Mouse (Mus musculus): ENCODE measurements around the gene Tor1aip2. TPM values are rescaled to one million over a fixed set of nuclear protein-coding genes. Genes with fewer than 3 reads are reported as not detected.
"Not testable (repeated sequence)": the region's sequence is repeated elsewhere in the genome, so short reads cannot be mapped to it uniquely, and the experiment has no call there.

Tor1aip2 gene
- total RNA-seq (2015; ENCODE audit: low replicate concordance), result 131 and 134 TPM in 2 replicates
- 130 and 147 TPM in 2 replicates for total RNA-seq (2017; ENCODE audit: low replicate concordance)

DNA sequence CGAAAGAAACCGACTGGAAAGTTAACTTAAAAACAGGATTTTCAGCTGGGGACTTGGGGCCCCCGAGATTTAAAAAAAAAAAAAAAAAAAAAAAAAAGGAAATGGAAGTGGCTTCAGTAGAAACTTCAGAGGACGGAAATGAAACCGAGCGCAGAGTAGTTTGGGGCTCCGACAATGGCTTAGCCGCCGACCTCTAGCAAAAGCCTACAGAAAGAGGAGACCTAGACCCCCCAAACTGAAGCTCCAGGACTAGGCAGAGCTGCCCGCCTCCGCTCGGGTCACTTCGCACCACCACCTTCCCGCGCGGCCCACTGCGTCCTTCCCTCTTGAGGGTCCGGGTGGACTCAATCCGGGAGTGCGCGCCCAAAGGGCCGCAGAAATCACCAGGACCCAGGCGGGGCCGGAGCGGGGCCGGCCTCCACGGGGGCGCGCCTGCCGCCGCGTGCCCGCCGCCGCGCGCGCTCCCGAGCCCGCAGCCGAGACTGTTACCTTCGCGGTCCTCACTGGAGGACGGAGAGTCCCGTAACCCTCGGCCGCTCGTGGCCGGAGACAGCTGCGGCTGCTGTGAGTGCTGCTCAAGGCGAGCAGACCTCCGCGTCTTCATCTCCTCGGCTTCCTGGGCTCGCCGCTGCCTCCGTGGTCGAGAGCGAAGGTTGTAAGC, at the start of gene Tor1aip2:
Tor1aip2 (plus strand) TSS at position 135 of the 661 bp plus-strand sequence.
- peak; percentile 40 for ATAC-seq (replicated peaks; ENCODE audit: low FRiP score, poor library complexity, severe bottlenecking)

DNA sequence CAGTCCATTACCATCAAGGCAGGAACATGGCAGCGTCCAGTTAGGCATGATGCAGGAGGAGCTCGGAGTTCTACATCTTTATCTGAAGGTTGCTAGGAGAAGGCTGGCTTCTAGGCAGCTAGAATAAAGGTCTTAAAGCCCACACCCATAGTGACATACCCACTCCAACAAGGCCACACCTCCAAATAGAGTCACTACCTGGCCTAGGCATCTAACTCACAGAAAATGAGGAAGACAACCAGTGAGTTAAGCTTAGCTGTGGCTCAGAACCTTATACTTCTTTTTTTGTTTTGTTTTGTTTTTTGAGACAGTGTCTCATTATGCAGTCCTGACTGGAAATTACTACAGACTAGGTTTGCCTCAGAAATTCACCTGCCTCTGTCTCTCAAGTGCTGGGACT, 47.6 kb upstream of the Tor1aip2 start:
- ATAC-seq (replicated peaks; ENCODE audit: low FRiP score, poor library complexity, severe bottlenecking), result no peak

DNA sequence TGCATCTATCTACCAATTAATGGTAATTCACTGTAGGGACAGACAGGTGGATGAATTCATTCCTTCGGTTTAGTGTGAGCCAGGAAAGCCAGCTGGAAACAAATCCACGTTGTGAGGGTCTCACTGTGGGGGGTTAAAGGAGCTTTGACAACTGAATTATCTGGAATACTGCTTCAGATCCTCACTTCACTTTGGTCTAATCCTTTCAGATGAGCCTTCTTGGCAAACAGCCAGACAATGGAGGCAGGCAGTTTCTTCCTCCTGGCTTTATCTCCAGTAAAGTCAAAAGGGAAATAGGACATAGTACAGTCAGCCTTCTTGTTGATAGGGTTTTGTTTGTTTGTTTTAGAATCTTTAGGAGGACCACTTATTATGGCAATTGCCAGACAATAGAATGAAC, 45.8 kb upstream of the Tor1aip2 start:
- no peak for ATAC-seq (replicated peaks; ENCODE audit: low FRiP score, poor library complexity, severe bottlenecking)

DNA sequence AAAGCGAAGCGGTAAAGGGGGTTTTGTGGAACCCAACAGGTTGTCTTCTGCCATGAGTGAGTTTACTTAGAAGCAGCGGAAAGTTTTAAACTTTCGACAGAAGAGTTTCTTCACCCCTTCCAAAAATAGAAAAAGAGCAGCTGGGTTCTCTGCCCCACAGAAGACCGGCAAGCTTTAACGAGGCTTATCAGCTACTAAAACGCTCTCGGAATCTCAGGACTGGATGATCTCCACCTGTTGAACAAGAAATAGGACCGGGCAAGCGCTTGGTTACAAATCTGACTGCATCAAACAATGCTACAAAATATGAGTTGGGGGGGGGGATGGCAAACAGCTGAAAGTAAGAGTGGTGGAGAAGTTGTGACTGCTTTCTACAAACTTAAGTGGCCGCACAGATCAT, 44.8 kb upstream of the Tor1aip2 start:
- no peak for ATAC-seq (replicated peaks; ENCODE audit: low FRiP score, poor library complexity, severe bottlenecking)

DNA sequence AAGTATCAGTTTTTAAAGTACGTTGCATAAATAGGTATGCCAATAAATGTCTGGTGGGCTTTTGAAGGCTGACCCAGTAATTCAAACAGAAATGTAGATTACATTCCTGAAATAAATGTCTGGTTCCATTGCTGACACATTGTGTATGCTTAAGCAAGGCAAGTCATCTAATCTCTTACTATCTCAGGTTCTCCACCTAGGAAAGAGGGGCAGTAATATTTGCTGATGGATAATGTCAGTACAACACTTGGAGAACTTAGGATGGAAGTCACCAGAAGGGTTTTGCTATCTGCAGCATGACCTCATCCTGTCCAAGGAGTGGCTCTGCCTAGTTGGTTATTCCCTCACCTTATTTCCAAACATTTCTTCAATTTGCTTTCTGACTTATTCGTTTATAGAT, 40.7 kb upstream of the Tor1aip2 start:
- ATAC-seq (replicated peaks; ENCODE audit: low FRiP score, poor library complexity, severe bottlenecking), result no peak

DNA sequence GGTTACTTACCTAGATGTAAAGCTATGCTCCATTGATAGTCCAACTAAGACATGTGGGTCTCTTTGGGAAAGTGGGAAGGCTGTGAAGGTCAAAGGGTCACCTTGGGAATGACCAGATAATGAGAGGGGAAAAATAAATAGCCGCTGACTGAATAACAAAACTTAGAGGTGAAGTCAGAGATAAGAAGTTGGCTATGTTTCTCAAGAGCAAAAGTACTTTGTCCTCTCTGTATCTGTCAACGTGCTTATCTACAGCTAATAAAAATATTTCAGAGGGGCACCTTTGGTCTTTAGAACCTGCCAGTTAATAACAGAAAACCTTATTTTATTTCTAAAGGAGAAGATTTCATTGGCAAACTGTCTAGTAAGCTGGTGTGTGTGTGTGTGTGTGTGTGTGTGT, 39.6 kb upstream of the Tor1aip2 start:
- no peak for ATAC-seq (replicated peaks; ENCODE audit: low FRiP score, poor library complexity, severe bottlenecking)

DNA sequence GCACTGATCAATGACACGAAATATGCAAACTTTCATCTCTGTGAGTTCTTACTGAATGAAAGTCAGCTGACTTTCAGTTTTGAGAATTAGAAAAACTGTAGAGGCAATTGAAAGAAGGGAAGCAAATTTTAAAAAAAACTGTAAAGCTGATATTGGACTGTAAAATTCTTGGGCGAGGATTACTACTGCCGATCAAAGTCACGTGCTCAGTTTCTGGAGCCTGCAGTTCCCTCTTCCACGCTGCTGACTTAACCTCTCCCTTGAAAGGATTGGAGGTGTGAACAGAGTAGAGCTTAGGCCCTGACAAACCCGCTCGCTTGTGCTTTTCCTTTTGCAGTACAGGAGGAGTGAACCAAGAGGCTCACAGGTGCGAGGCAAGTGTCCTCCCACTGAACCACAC, 32.8 kb upstream of the Tor1aip2 start:
- no peak for ATAC-seq (replicated peaks; ENCODE audit: low FRiP score, poor library complexity, severe bottlenecking)

DNA sequence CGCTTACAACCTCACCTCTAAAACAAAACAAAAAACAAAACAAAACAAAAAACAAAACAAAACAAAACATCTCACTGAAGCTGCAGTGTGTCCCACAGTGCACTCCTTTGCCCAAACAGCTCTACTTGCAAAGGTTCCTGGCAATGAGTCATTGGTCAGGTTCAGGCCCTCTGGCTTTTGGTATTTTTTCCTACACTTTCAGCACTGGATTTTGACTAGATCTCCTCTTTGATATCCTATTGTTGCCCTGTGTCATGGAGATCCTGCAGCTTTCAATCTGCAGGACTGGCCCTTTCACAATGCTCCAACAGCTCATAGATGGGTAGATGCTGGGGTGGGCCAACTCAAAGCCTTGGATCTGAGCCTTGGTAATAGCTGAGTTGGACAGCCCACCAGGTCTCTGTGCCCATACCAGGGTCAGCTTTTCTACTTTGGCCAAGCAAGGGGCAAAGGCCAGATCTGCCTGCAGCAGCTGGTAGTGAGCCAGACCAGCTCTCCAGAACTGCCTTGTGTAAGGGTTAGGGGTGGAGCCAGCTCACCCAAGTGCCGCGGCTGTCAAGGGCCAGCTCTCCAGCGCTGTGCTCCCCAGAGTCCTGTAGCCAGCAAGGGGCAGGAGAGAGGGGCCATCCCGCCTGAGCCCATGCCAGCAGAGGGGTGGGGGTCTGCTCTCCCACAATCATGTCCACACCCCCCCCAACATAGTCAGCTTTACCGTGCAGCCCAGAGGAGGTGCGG, 31.8 kb upstream of the Tor1aip2 start:
- ATAC-seq (replicated peaks; ENCODE audit: low FRiP score, poor library complexity, severe bottlenecking), result no peak

DNA sequence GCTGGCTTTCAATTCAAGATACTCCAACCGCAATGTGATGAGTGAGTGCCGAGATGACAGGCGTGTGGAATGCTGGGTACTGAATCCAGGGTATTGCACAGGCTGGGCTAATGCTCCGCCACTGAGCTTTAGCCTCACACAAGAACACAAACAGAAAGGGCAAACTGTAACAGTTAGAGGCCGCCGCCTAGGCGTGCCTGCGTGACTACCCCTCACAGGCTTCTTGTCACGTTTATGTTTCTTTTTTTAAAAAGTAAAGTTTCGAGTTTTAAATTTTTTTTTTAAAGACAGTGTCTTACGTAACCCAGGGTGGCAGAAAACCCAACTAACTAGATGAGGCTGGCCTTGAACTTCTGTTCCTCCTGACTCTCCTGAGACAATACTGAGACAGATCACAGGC, 29.3 kb upstream of the Tor1aip2 start:
- ATAC-seq (replicated peaks; ENCODE audit: low FRiP score, poor library complexity, severe bottlenecking), result no peak

DNA sequence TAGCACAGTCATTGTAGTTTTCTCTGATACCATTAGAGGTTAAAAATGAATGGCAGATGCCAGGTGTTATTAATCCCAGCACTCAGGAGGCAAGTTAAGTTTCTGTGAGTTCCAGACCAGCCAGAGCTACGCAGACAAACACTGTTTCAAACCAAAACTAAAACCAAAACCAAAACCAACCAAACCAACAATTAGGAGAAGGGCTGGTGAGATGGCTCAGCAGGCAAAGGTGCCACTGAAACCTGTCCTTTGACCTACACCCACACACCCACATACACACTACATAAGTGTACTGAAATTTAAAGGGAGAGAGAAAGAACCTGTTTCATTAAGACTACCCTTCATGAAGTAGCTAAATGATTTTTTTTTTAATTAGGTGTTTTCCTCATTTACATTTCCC, 26.2 kb upstream of the Tor1aip2 start:
- ATAC-seq (replicated peaks; ENCODE audit: low FRiP score, poor library complexity, severe bottlenecking), result no peak

DNA sequence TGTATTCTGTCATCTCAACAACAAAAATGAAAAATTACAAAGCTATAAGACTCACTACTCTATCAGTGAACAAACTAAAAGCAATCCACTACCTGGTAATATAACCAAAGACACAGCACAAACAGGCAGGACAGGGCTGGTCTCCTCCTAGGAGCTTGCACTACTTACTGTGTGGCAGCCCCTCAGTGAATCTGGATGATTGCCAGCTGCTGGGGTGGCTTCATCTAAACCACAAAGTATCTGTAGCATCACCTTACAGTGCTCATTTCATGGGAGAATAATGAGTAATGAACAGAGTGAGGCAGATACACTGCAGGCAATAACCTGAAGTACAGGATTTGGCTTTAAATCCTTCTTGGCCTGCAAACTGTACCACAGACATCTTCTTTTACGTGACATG, 15.4 kb upstream of the Tor1aip2 start:
- no peak for ATAC-seq (replicated peaks; ENCODE audit: low FRiP score, poor library complexity, severe bottlenecking)

DNA sequence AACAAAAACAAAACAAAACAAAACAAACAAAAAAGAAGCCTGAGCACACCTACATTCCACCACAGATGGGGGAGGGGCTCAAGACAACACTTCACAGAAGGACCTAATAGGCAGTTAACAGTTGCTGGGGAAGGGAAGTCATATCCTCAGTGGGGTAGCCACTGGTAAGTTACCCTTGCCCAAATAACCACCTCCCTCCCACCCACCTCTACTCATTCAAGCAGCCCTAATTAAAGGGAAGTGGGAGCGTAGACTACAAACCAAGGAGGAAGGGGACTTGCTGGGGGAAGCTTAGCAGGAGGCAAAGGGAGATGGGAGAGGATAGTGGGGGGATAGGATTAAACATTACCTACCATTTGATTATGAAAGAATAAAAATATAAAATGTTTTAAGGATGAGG, 14.8 kb upstream of the Tor1aip2 start:
- no peak for ATAC-seq (replicated peaks; ENCODE audit: low FRiP score, poor library complexity, severe bottlenecking)

DNA sequence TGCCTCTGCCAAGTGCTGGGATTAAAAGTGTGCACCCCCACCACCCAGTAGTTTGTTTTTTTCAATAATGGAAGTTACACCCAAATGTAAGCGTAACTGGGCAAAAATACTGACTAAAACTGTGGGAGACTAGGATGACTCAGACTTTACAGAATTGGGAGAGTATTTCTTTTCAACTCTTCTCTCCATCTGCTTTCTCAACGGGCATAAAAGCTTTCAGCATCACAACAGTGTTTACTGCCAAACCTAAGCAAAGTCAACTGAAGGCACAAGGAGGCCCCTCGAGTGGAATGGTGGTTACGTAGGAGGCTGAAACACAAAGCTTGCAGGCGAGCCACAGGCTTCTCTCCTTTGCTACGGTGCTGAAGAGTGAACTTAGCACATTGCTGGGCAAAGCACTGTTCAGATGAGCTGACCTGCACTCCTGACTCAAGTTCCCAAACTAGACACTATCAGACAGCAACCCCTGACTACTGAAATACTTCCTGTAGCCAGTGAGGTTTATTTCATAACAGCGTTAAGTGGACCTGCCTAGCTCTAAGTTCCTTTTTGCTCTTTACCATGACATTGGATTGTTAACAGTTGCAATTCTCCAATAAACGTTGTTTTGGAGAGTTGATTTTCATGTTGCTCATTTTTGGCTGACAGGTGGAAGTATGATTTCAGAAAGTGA, 10.2 kb upstream of the Tor1aip2 start:
- no peak for ATAC-seq (replicated peaks; ENCODE audit: low FRiP score, poor library complexity, severe bottlenecking)

DNA sequence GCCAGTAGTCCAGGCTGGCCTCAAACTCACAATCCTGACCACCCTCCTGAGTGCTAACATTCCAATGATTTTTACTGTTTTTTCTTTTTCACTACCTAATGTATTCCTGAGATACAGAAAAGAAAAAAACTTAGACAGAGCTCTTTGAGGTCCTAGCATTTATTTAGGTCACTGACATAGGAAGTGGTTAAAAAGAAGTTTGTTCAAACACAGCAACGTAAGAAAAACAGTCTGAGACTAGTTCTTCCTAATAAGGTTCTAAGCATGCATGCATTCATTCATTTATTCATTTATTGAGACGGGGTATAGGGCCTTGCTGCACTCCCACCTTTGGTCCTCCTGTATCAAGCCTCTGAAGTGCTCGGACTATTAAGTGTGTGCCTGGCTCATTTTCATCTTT, 7.4 kb upstream of the Tor1aip2 start:
- ATAC-seq (replicated peaks; ENCODE audit: low FRiP score, poor library complexity, severe bottlenecking), result no peak

DNA sequence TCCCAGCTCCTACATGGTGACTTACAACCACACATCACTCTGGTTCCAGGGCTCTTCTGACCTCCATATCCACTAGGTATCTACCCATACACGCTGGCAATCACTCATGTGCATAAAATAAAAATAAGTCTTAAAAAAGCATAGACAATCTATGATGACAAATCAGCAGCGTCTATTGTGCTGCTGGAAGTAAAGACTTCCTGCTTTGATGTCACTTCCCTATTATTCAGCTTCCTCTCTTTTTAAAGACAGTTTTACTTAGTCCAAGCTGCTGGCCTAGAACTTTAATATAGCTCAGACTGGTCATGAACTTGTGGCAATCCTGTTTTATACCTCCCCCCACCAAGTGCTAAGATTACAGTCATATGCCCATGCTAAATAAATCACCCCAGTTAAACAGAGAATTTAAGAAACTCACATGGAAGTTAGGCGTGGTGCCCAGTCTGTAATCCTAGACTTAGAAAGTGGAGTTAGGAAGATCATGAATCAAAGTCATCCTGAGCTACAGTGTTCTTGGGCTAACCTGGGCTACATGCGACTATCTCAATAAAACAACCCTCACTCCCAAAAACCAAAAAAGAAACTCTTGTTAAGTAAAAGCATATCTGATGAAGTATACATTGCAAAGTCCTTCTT, 6.7 kb upstream of the Tor1aip2 start:
- no peak for ATAC-seq (replicated peaks; ENCODE audit: low FRiP score, poor library complexity, severe bottlenecking)

DNA sequence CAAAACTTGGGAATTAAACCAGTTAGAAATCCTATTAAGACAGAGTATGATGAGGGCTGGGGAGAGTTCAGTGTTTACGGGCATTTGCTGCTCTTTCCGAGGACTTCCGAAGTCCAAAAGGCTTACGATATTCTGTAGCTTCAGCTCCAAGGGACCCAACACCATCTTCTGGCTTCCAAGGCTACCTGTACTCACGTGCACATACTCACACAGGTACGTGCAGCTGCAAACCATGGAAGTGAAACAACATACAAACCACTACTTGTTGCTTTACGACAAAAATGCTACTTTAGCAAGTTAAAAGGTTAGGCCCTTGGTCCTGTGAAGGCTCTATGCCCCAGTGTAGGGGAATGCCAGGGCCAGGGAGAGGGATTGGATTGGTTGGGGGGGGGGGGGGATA, 1.3 kb upstream of the Tor1aip2 start:
- ATAC-seq (replicated peaks; ENCODE audit: low FRiP score, poor library complexity, severe bottlenecking), result no peak

DNA sequence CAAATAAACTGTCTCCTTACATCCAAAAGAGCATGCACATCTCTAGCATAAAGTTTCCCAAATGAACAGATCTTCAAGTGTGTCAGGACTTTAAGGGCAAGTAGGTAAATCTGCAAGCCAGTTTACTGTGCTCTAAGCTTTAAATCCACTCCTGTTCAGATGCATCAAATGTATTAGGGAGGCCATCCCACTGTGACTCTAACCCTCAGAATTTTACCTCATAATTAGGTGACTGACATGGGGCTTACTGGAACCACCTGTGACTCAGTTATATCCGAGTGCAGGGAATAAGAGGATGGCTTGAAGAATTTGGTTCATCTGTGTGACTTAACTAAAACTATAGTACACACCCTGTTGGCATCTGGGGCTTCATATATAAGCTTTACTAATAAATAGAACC, 542 bp upstream of the Tor1aip2 start:
- no peak for ATAC-seq (replicated peaks; ENCODE audit: low FRiP score, poor library complexity, severe bottlenecking)

DNA sequence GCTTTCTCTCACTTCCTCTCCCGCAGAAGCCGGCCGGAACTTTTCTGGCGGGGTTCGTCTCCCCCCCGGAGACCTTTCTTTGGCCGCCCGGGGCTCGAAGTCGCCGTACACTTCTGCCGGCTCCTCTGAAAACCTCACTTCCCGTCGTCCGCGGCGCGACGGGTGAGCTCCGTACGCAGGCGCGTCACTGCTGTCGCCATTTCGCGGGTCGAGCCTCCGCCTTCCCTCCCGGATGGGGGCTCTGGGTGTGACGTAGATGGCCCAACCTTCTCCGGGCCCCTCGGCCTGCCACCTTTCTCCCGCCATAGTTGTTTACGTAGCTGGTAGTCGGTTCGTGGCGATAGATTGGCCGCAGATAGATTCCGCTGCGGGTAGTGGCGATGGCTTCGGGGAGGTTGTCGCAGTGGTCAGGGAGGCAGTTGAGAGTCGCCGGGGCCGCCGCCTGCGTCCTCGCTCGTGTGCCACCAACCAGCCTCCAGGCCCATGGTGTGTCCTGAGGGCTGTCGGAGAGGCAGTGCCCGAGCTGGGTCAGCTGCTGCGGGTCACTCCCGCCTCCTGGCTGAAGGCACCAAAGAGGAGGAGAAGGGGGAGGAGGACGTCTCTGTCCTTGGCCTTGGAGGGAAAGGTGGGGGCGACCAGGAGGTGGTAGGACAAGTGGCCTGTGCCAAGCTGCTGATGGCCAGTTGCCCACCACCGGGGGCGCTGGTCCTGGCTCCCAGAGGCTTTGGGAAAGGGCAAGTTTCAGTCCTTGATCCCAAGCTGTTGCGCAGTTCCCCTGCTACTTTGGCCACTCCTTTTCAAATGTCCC, 931 bp downstream of the Tor1aip2 start, which contains the start of gene Tor1aip1:
Tor1aip1 (minus strand) TSS at position 551 of the 808 bp plus-strand sequence.
- peak; percentile 65 for ATAC-seq (replicated peaks; ENCODE audit: low FRiP score, poor library complexity, severe bottlenecking)

DNA sequence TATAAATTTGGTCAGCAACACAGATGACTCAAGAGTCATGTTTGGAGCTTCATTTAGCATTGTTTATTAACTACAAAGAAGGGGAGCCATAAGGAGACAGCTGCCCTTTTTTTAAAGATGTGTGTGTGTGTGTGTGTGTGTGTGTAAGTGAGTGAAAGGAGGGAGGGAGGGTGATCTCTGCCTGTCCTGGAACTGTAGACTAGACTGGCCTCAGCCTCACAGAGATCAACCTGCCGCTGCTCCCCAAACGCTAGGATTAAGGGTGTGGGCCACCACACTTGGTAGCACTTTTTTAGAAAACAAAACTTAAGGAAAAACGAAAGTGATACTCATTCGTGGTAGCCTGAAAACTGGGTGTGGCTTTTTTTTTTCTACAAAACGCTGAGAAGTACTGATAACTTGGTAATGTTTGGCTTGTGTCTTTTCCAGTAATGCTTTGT, 2.0 kb downstream of the Tor1aip2 start:
- ATAC-seq (replicated peaks; ENCODE audit: low FRiP score, poor library complexity, severe bottlenecking), result peak; percentile 43

DNA sequence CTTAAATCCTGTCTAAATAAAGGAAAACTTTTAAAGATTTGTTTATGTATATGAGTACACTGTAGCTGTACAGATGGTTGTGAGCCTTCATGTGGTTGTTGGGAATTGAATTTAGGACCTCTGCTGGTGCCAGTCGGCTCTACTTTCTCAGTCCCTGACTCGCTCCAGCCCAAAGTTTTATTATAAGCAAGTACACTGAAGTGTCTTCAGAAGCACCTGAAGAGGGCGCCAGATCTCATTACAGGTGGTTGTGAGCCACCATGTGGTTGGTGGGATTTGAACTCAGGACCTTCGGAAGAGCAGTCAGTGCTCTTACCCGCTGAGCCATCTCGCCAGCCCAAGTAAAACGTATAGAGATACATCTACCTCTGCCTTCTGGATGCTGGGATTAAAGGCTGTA, 4.8 kb downstream of the Tor1aip2 start:
- ATAC-seq (replicated peaks; ENCODE audit: low FRiP score, poor library complexity, severe bottlenecking), result not testable (repeated sequence)
